Mouse (Mus musculus): ENCODE measurements around the gene Prrx1.

Prrx1 gene

GRCm38 (mm10) chr1:163313101-163313773, at the start of gene Prrx1:
Gene Prrx1, minus strand, starts transcription at chr1:163313710.
- no peak for DNase-seq (ENCODE audit: low spot score)

- DNase-seq (ENCODE audit: low spot score), result peak; percentile 12
Measured at GRCm38 (mm10) chr1:163362202-163362601, 48.7 kb upstream of the Prrx1 start.

DNA sequence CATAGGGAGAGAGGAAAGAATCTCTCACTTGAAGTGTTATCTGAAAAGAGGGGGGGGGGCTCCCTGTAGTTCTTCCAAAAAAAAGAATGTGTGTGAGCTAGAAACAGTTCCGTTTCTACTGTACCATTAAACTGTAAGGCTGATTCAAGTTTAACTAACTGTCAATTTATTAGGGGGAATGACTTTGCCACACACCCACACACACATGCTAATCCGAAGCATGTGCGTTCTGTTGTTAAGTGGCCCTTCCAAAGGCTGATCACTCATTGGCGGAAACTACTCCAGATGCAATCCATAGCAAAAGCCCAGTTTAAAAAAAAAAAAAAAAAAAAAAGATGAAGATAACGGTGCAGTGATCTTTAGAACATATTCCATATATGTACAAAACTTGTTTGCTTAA, 47.9 kb upstream of the Prrx1 start:
- no peak for DNase-seq (ENCODE audit: low spot score)

DNA sequence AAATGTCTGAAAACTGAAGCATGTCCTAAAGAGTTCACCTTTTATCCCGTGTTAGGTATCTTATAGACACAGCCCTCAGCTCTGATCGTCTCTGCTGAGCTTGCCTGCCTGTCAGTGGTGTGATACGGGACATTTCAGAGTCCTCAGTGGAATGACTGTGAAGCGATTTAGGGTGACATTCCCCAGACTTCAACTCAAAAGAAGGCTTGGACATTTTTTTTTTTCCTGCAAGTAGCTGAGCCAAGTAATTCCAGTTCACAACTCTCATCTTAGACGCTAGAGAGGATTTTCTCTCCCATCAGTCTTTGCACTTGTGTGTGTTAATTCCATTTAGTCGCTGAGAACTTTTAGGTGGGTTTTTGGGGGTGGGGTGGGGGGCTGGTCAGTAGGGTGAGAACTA, 47.3 kb upstream of the Prrx1 start:
- no peak for DNase-seq (ENCODE audit: low spot score)

DNA sequence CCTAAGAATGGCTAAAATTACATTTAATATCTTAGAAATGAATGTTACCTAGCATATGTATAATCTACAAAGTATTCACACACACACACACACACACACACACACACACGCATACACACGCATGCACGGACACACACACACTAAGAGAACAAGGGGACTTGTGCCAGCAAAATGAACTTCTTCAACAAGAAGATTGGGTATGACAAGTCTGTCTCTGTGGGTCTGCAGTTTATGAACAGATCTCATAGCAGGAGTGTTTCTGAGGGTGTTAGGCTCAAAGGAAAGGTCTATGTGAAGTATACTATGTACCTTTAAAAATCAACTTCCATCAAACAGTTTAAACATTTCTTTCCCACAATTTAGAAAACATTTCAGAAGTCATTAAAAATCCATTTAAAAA, 46.0 kb upstream of the Prrx1 start:
- no peak for DNase-seq (ENCODE audit: low spot score)

- DNase-seq (ENCODE audit: low spot score), result no peak
Measured at GRCm38 (mm10) chr1:163358165-163358564, 44.7 kb upstream of the Prrx1 start.

DNA sequence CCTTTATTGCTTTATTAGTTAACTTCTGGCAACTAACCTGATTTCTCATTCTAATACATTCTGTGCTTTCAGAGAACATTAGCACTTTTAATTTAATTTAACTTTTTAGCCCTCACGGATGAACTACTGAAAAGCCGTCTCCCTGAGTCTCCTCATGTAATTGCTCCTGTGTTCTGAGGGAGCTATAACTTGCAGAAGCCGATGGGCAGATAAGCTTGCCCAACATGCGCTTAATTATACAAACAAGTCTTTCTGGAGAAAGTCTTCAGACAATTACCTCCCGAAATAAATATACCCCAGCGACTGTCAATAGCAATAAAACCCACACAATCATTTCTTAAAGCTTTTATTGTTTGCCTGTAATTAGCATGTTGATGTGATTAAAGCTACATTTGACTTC, 44.2 kb upstream of the Prrx1 start:
- no peak for DNase-seq (ENCODE audit: low spot score)

- no peak for DNase-seq (ENCODE audit: low spot score)
Measured at GRCm38 (mm10) chr1:163356167-163356566, 42.7 kb upstream of the Prrx1 start.

DNA sequence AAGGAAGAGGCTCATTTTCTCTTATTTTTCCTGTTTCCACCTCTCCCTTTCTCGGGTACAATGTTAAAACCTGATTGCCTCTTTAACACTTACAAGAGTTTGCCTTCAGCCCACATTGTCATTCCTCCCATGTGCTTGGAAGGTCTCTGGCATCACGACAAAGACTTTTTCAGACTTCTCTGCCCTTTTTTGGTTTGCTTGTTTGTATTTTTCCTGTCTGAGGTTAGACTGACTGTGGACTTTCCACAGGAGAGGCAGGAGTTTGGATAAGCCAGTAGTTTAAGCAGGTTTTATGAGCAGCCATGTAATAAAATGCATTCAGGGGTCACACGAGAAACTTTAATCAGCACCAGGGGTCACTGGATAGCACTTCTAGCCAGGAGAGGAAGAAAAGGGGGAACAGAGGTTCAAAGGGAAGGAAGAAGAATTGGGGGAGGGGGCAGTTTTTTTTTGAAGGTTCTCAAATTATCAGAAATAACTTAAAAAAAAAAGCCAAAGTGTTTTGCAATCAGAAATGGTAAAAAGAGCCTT, 42.2 kb upstream of the Prrx1 start:
- DNase-seq (ENCODE audit: low spot score), result no peak

DNA sequence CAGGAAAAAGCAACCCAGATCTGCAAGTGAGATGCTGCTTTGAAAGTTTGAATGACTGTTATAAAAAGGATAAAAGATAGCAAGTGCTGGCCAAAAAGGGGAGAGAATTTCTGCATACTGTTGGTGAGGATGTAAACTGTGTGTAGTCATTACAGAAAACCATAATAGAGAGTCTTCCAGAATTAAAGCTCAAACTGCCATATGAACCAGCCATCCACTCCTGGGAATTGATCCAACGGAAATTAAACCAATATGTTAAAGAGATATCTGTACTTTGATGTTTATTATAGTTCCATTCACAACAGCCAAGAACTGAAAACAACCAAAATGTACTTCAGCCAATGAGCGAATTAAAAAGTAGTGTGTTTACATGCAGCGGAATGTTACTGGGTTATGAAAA, 37.5 kb upstream of the Prrx1 start:
- DNase-seq (ENCODE audit: low spot score), result no peak

DNA sequence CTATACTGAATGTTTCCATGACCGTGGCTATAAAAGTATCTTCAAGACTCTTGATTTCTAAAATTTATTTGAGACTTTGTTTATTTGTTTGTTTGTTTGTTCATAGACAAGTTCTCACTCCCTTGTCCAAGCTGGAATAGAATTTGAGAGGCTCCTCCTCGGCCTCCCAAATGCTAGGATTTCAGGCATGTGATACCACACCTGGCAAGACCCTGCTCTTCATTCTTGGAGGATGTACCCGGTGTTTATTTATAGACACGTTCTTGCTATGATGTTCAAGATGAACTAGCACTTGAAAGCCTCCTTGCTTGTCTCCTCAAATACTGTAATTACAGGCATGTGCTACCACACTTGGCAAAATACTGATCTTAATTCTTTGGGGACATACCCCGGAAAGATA, 32.0 kb upstream of the Prrx1 start:
- no peak for DNase-seq (ENCODE audit: low spot score)

- no peak for DNase-seq (ENCODE audit: low spot score)
Measured at GRCm38 (mm10) chr1:163344931-163345330, 31.4 kb upstream of the Prrx1 start.

GRCm38 (mm10) chr1:163339219-163339561, 25.7 kb upstream of the Prrx1 start:
- no peak for DNase-seq (ENCODE audit: low spot score)

GRCm38 (mm10) chr1:163338525-163339218, 25.2 kb upstream of the Prrx1 start:
- no peak for DNase-seq (ENCODE audit: low spot score)

- DNase-seq (ENCODE audit: low spot score), result no peak
Measured at GRCm38 (mm10) chr1:163337821-163338220, 24.3 kb upstream of the Prrx1 start.

GRCm38 (mm10) chr1:163327279-163327678, 13.8 kb upstream of the Prrx1 start:
- no peak for DNase-seq (ENCODE audit: low spot score)

GRCm38 (mm10) chr1:163319669-163320571, 6.4 kb upstream of the Prrx1 start:
- DNase-seq (ENCODE audit: low spot score), result no peak

DNA sequence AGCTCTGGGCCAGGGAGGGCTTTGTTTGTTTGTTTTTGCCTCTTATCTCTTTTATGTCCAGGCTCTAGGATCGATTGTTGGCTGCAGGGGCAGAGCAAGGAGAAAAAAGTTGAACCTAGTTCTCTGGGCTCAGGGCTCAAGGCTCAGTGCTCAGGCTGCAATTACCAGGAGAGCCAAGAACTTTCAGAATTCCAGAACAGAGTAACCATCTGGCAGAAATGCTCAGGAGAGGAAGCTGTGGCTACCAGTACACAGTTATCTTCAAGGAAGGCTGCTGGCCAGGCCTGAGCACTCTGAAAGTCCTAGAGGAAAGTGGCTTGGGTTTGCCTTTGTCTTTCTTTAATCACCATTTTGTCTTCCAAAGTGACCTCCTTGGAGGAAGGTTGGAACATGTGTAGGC, 3.4 kb upstream of the Prrx1 start:
- DNase-seq (ENCODE audit: low spot score), result no peak

GRCm38 (mm10) chr1:163314829-163315301, 1.4 kb upstream of the Prrx1 start:
- no peak for DNase-seq (ENCODE audit: low spot score)

DNA sequence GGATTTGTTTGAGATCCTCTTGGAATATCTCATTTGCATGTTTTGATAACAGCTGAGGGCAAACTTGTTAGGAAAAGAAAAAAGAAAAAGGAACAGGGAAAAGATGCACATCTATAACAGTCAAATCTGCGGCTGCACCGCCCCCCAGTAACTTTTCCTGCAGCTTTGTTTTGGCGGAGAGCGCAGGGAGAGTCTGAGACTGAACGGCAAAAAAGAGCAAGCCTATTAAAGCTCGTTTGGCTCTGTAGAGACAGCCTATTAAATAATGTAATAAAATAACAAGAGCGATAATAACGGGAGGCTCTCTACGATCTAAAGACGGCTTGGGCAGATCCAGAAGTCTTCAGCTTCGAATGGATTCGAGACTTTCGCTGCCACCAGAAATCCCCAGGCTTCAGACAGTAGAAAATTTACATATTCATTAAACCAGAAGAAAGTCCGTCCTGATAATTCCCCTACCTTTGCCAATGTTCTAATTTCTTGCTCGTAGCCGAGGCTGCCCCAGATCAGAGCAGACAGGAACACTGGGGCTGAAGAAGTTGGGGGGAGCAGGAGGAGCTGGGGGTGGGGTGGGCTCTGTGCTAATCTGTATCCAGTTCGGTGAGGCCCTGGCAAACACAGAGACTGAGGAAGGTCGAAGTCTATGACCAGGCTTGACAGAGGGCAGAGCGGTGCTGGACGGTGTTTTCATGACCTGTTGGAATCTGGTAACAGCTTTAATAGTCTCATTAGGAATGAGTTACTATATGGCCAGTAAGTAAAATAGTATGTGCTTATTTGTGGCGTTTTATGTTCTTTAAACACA, 613 bp upstream of the Prrx1 start:
- no peak for DNase-seq (ENCODE audit: low spot score)

Data from urinary bladder, postnatal 14 days (tissue).